Mouse (Mus musculus) G1E (cell line): ENCODE results near the gene Grin2c.

Experiments used
- CTCF ChIP-seq: IDR thresholded peaks from 2 replicates; pipeline ENCODE4 v1.5.1; 2012; ENCODE audit warnings: low read depth, low read length, inconsistent platforms, mixed read lengths
- GATA1 ChIP-seq: IDR thresholded peaks from 2 replicates; pipeline ENCODE4 v1.6.1; 2012; ENCODE audit warnings: borderline replicate concordance, low read length, inconsistent platforms, mixed read lengths
- GATA2 ChIP-seq: IDR thresholded peaks from 2 replicates; pipeline ENCODE4 v1.6.1; 2012; ENCODE audit warnings: low read depth, low read length, inconsistent platforms, borderline replicate concordance
- POLR2AphosphoS5 ChIP-seq: IDR thresholded peaks from 2 replicates; pipeline ENCODE4 v1.6.1; 2012; ENCODE audit warnings: low read depth, low read length, inconsistent platforms; ENCODE audit not compliant: insufficient replicate concordance
- TAL1 ChIP-seq: conservative IDR thresholded peaks from 2 replicates; pipeline ENCODE4 v1.6.1; 2012; ENCODE audit warnings: low read depth, low read length, inconsistent platforms, mixed read lengths

- no peak for TF ChIP-seq CTCF
- no peak for TF ChIP-seq TAL1
- no peak for TF ChIP-seq POLR2AphosphoS5
- no peak for TF ChIP-seq GATA1
- no peak for TF ChIP-seq GATA2
These were observed 915 bp upstream of the Grin2c start for GRCm38 (mm10) chr11:115267958-115268357.
